In genomic region chr2:73484561-73485235, GRCm38 (mm10) we compare ENCODE assay signal across 8 mouse cellular contexts. TPM values are rescaled to one million over a fixed set of nuclear protein-coding genes. Genes with fewer than 3 reads are reported as not detected.
DNase-seq lines count a peak whose midpoint lies in the region; ATAC-seq and TF ChIP-seq lines count a peak whose summit lies in the region.

No protein-coding gene starts in this region.

- no peak for TF ChIP-seq CTCF in gastrocnemius, adult 2 months (IDR thresholded peaks at IDR 0.05)
- no peak for TF ChIP-seq CTCF in embryonic fibroblast, embryonic 13.5 days (IDR thresholded peaks at IDR 0.05; ENCODE audit: borderline replicate concordance, insufficient read depth, low read length)
- no peak for TF ChIP-seq CTCF in liver, embryonic 14.5 days (IDR thresholded peaks at IDR 0.05; ENCODE audit: low read depth)

- peak overlapping the region; percentile 78 for H3K9ac ChIP-seq in liver, embryonic 14.5 days (replicated peaks)

- no peaks in the 10 kb centered on the region for H3K27me3 ChIP-seq in liver, embryonic 14.5 days (ENCODE audit: control insufficient read depth, insufficient read depth, low read length)

- no peak for DNase-seq in gastrocnemius, adult 2 months
- no peak for DNase-seq in gastrocnemius, adult 18-20 months (ENCODE audit: low spot score)
- DNase-seq in CD4-positive, CD25-positive, alpha-beta regulatory T cell, adult 2 months (ENCODE audit: low read depth, low spot score): peak; percentile 39
- DNase-seq in liver, embryonic 14.5 days (ENCODE audit: low read depth in 3 of 3, low spot score in 3 of 3): no peak
- no peak for DNase-seq in left cerebral cortex, postnatal 14 days (ENCODE audit: low spot score in 2 of 2)
- no peak for DNase-seq in cerebellum, adult 18-20 months
- no peak for DNase-seq in right cerebral cortex, adult 18-20 months

- peak overlapping the region; percentile 88 for H3K4me2 ChIP-seq in liver, embryonic 14.5 days (ENCODE audit: low read depth)

- peak; percentile 36; the same call in 1 of the 2 replicates for ATAC-seq in liver, embryonic 14.5 days (ENCODE audit: insufficient read depth)

- H3K9me3 ChIP-seq in liver, embryonic 14.5 days (ENCODE audit: control insufficient read depth, low read length): no peaks in the 10 kb centered on the region

- intact Hi-C loops in gastrocnemius, adult 2 months (cut with DNase I): no loop called here
- intact Hi-C loops in left cerebral cortex, postnatal 14 days (cut with DNase I): no loop called here

- peaks cover 3% of the 10 kb centered on the region; the same call in 1 of the 2 replicates for H3K4me1 ChIP-seq in embryonic fibroblast, embryonic 13.5 days (ENCODE audit: control insufficient read depth, insufficient read depth, low read length)
- peaks cover 21 to 31% of the 10 kb centered on the region in 2 experiments for H3K4me1 ChIP-seq in liver, embryonic 14.5 days (replicated peaks; ENCODE audit: control insufficient read depth in 2 of 2, insufficient read depth in 2 of 2, low read length in 1 of 2)

- TF ChIP-seq POLR2A in embryonic fibroblast, embryonic 13.5 days (IDR thresholded peaks at IDR 0.05; ENCODE audit: low read depth, low read length): no peak; the same call in 1 of the 2 replicates

- peak overlapping the region; percentile 59 for H3K4me3 ChIP-seq in gastrocnemius, adult 2 months
- H3K4me3 ChIP-seq in embryonic fibroblast, embryonic 13.5 days (ENCODE audit: insufficient read depth, low read length): peak overlapping the region; percentile 3; the same call in 1 of the 2 replicates
- H3K4me3 ChIP-seq in liver, embryonic 14.5 days (ENCODE audit: insufficient read depth in 1 of 2, low read depth in 2 of 2, low read length in 2 of 2): peak overlapping the region; percentile 66 to 94

- 9% methylated on average over 15 of the region's 15 CpGs for WGBS in liver, embryonic 14.5 days (ENCODE audit: insufficient replicate concordance)

- no peak for TF ChIP-seq EP300 in liver, embryonic 14.5 days (IDR thresholded peaks at IDR 0.05; ENCODE audit: low read depth)

- no peaks in the 10 kb centered on the region for H3K36me3 ChIP-seq in liver, embryonic 14.5 days (replicated peaks; ENCODE audit: control insufficient read depth, insufficient read depth, low read depth)

- peak overlapping the region; percentile 77 for H3K27ac ChIP-seq in gastrocnemius, adult 2 months
- H3K27ac ChIP-seq in embryonic fibroblast, embryonic 13.5 days (ENCODE audit: insufficient read depth, low read length): peak overlapping the region; percentile 72
- peak overlapping the region; percentile 80 for H3K27ac ChIP-seq in liver, embryonic 14.5 days

RNA-seq across cellular contexts. Expression of gene Wipf1, which starts 44.8 kb away (rescaled TPM):
- 10 to 100 TPM in 1 of 2 experiments, 1 to 10 TPM in 1; 7.0 to 11.7 TPM for total RNA-seq in gastrocnemius, adult 2 months (2021)
- total RNA-seq in gastrocnemius, adult 18-20 months (2021): 1 to 10 TPM; 6.3 to 7.9 TPM
- polyA plus RNA-seq in embryonic fibroblast, embryonic 13.5 days (2011; ENCODE audit: insufficient read length, low read depth, missing spikeins): 31.9 and 37.6 TPM in 2 replicates
- 2.2 and 3.4 TPM in 2 replicates for polyA plus RNA-seq in liver, embryonic 14.5 days (2012; rRNA removed)
- 4.1 and 5.7 TPM in 2 replicates for polyA plus RNA-seq in liver, embryonic 14.5 days (2014; fragmentation: Nextera tagmentation; extraction: Ambion mirVana)
- 1 to 10 TPM; 8.2 to 8.5 TPM for total RNA-seq in left cerebral cortex, postnatal 14 days (2021)

Comparison
In these comparisons a context has a peak if more than half of its experiments do, and no peak if none do; other contexts are left out.
1. H3K4me3 ChIP-seq: peak in every context shown above with its lines; median percentile 80 in liver, embryonic 14.5 days; 59 in gastrocnemius, adult 2 months; 3 in embryonic fibroblast, embryonic 13.5 days.